Mouse (Mus musculus) C2C12 (cell line): ENCODE measurements around the gene Olfml2a. TPM values are rescaled to one million over a fixed set of nuclear protein-coding genes. Genes with fewer than 3 reads are reported as not detected.

Experiments used
- H3K27me3 ChIP-seq: one replicate; pipeline ENCODE4 v1.6.1; 2011; ENCODE audit not compliant: control insufficient read depth, insufficient read depth, insufficient read length
- H3K36me3 ChIP-seq: one replicate; pipeline ENCODE4 v1.6.1; 2011; ENCODE audit not compliant: control insufficient read depth, insufficient read depth
- H3K4me3 ChIP-seq: one replicate; pipeline ENCODE4 v1.5.1; 2011; ENCODE audit warnings: mild to moderate bottlenecking, control low read depth; ENCODE audit not compliant: poor library complexity, insufficient read depth, severe bottlenecking
- H3K79me2 ChIP-seq: one replicate; pipeline ENCODE4 v1.6.1; 2011; ENCODE audit not compliant: control insufficient read depth, insufficient read depth
- H3K79me3 ChIP-seq: one replicate; pipeline ENCODE4 v1.6.1; 2011; ENCODE audit warnings: low read depth, control low read depth
- H3ac ChIP-seq: one replicate; pipeline ENCODE3; 2011; ENCODE audit warnings: low read depth; ENCODE audit not compliant: control insufficient read depth, insufficient read length
- CEBPB ChIP-seq: IDR thresholded peaks from one replicate; pipeline ENCODE4 v1.6.1; 2011; ENCODE audit warnings: low read depth, mild to moderate bottlenecking, control low read depth, moderate library complexity
- CTCF ChIP-seq: IDR thresholded peaks from one replicate; pipeline ENCODE4 v1.5.1; 2011; ENCODE audit not compliant: control insufficient read depth, insufficient read depth, insufficient read length
- FOSL1 ChIP-seq: IDR thresholded peaks from one replicate; pipeline ENCODE4 v1.8.0; 2011; ENCODE audit warnings: mild to moderate bottlenecking, low read length; ENCODE audit not compliant: poor library complexity, insufficient read depth, severe bottlenecking
- MAX ChIP-seq: IDR thresholded peaks from one replicate; pipeline ENCODE4 v1.6.1; 2011; ENCODE audit warnings: mild to moderate bottlenecking, control low read depth
- MYOD1 ChIP-seq: IDR thresholded peaks from one replicate; pipeline ENCODE4 v1.6.1; 2011; ENCODE audit warnings: low read depth; ENCODE audit not compliant: control insufficient read depth, insufficient read length
- MYOG ChIP-seq: IDR thresholded peaks from one replicate; pipeline ENCODE4 v1.6.1; 2011; ENCODE audit not compliant: control insufficient read depth, insufficient read length; ENCODE audit errors: extremely low read depth
- USF1 ChIP-seq: IDR thresholded peaks from one replicate; pipeline ENCODE4 v1.6.1; 2011; ENCODE audit warnings: low read depth, mild to moderate bottlenecking, control low read depth, moderate library complexity
- polyA plus RNA-seq: library from polyadenylated mRNA; unstranded; fragments of >200 nt; fragmentation: generic; extraction: Trizol; gene quantifications from one replicate; pipeline ENCODE4 v1.2.1, GENCODE M21; 2012; ENCODE audit warnings: missing spikeins

The Olfml2a gene
- polyA plus RNA-seq, 1 experiment: not detected

GRCm38 (mm10) chr2:38973223-38973622, 41.4 kb downstream of the Olfml2a start:
- Histone ChIP-seq H3K27me3 (no peaks in the 10 kb centered on the region), H3ac (no peak overlapping the region), H3K79me3 (no peaks in the 10 kb centered on the region), H3K36me3 (no peaks in the 10 kb centered on the region), H3K4me3 (no peak overlapping the region), H3K79me2 (no peaks in the 10 kb centered on the region)
- TF ChIP-seq MAX (no peak), MYOD1 (no peak), FOSL1 (no peak), USF1 (no peak), CTCF (no peak), CEBPB (no peak), MYOG (no peak)

GRCm38 (mm10) chr2:38973701-38974100, 41.9 kb downstream of the Olfml2a start:
- no peak overlapping the region for H3K4me3 ChIP-seq
- no peaks in the 10 kb centered on the region for H3K79me2 ChIP-seq
- no peak overlapping the region for H3ac ChIP-seq
- no peaks in the 10 kb centered on the region for H3K79me3 ChIP-seq
- no peaks in the 10 kb centered on the region for H3K36me3 ChIP-seq
- TF ChIP-seq CEBPB: no peak
- H3K27me3 ChIP-seq: no peaks in the 10 kb centered on the region

DNA sequence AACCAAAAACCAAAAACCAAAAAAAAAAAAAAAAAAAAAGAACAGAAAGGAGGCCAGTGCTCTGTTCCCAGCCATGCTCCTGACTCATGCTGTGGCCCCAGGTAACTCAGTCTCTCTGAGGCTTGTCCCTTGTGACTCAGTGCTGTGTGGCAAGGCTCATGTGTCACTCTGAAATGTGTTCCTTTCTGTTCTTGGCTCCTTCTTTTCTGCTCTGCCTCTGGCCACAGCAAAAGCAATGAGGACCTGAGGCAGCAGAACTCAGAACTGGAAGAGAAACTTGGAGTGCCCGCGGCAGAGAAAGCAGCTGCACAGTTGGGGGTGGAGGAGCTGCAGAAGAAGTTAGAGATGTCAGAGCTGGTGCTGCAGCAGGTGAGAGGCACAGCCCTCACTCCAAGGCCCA, 42.4 kb downstream of the Olfml2a start:
- H3K79me3 ChIP-seq: no peaks in the 10 kb centered on the region

GRCm38 (mm10) chr2:38975181-38975580, 43.4 kb downstream of the Olfml2a start:
- H3K79me3 ChIP-seq: no peaks in the 10 kb centered on the region
- no peak overlapping the region for H3ac ChIP-seq
- H3K27me3 ChIP-seq: no peaks in the 10 kb centered on the region
- no peaks in the 10 kb centered on the region for H3K36me3 ChIP-seq
- H3K4me3 ChIP-seq: no peak overlapping the region
- H3K79me2 ChIP-seq: no peaks in the 10 kb centered on the region
- no peak for TF ChIP-seq USF1
- no peak for TF ChIP-seq MYOD1
- TF ChIP-seq FOSL1: no peak
- TF ChIP-seq MYOG: no peak
- no peak for TF ChIP-seq CEBPB
- TF ChIP-seq CTCF: no peak
- no peak for TF ChIP-seq MAX

More for the DNA sequence above, 42.4 kb downstream of the Olfml2a start:
- TF ChIP-seq USF1 (no peak), MAX (no peak), FOSL1 (peak; percentile 55), MYOD1 (no peak), CEBPB (peak; percentile 68), CTCF (no peak), MYOG (no peak)
- Histone ChIP-seq H3K27me3 (no peaks in the 10 kb centered on the region), H3K4me3 (no peak overlapping the region), H3K79me2 (no peaks in the 10 kb centered on the region), H3ac (no peak overlapping the region), H3K36me3 (no peaks in the 10 kb centered on the region)

DNA sequence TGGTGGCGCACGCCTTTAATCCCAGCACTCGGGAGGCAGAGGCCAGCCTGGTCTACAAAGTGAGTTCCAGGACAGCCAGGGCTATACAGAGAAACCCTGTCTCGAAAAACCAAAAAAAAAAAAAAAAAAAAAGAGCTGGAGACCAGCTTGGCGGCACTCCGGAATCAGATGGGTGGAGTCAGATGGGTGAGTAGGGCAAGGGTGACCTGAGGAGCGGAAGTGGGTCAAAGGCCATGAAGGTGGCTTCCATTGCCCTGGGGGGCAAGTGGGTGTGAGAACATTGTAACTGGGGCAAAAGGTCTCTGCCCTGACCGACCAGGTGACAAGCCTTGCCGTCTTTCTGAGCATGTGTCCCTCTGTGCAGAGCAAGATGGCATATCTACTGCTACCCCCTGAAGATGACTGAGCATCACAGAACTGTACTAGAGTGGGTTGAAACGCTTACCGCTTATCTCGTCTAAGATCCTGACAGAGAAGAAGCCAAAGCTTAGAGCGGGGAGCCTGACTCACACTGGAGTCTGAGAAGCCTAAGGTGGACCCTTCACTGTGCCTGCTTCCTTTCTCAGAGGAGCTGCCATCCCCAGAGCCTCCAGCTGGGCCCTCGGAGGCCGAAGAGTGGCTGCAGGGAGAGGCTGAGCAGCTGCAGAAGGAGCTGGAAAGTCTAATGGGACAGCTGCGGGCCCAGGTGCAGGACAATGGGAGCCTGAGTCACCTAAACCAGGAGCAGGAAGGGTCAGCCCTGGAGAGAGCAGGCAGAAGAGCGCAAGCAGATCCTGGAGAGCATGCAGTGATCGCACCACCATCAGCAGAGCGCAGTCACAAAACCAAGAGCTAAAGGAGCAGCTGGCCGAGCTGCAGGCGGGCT, 44.4 kb downstream of the Olfml2a start:
- Histone ChIP-seq H3K36me3 (no peaks in the 10 kb centered on the region), H3ac (no peak overlapping the region), H3K4me3 (no peak overlapping the region), H3K27me3 (no peaks in the 10 kb centered on the region), H3K79me2 (no peaks in the 10 kb centered on the region), H3K79me3 (no peaks in the 10 kb centered on the region)
- TF ChIP-seq MYOD1: no peak
- no peak for TF ChIP-seq CEBPB
- no peak for TF ChIP-seq MAX
- TF ChIP-seq USF1: no peak
- TF ChIP-seq FOSL1: no peak
- no peak for TF ChIP-seq MYOG
- no peak for TF ChIP-seq CTCF

- Histone ChIP-seq H3K27me3 (no peaks in the 10 kb centered on the region), H3K36me3 (no peaks in the 10 kb centered on the region), H3K79me2 (no peaks in the 10 kb centered on the region), H3K4me3 (no peak overlapping the region), H3K79me3 (no peaks in the 10 kb centered on the region), H3ac (no peak overlapping the region)
- no peak for TF ChIP-seq CEBPB
- no peak for TF ChIP-seq MYOD1
- no peak for TF ChIP-seq MYOG
- no peak for TF ChIP-seq CTCF
These were observed 46.1 kb downstream of the Olfml2a start for GRCm38 (mm10) chr2:38977837-38978236.
